Mouse (Mus musculus) left cerebral cortex, postnatal 10 days (tissue): ENCODE data around the gene Doc2a. TPM values are rescaled to one million over a fixed set of nuclear protein-coding genes. Genes with fewer than 3 reads are reported as not detected.

Experiments used
- DNase-seq, 2 experiments: peaks; one replicate each; pipeline ENCODE4 v3.0.0; 2021 to 2022; ENCODE audit warnings: low spot score in 2 of 2, mixed read lengths in 1 of 2; ENCODE audit errors: extremely low spot score in 1 of 2
- intact Hi-C: fragments of 180-260 bp; cut with DNase I; formaldehyde crosslinking; loops from one replicate; pipeline ENCODE4 v1.15.1; 2025
- total RNA-seq, 2 experiments: library from RNA; stranded (reverse); gene quantifications; 2 replicates each; pipeline ENCODE4 v1.2.3; 2021

Gene Doc2a
- total RNA-seq, 2 experiments from 2014 or later, result 74.1 to 80.3 TPM

DNA sequence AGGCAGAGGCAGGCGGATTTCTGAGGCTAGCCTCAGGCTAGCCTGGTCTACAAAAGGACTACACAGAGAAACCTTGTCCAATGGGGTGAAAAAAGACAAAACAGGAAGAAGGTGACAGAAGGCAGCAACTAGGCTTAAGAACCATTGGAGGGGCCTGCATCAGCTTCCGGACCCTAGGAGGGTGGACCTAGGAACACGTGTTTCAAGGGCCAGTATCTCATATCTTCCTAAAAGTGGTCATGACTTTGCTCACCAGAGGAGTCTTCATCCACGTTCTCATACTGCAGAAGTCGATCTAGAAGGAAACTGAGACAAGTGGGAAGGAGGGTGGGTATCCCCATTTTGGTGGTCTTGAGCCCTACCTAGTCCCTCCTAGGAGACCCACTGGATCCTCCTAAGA is 13.8 kb downstream of the Doc2a start:
- no peak for DNase-seq
- intact Hi-C loops, result loop anchor here (2.0 kb wide), 1 partner anchor 38 kb away; no protein-coding TSS in a partner anchor

DNA sequence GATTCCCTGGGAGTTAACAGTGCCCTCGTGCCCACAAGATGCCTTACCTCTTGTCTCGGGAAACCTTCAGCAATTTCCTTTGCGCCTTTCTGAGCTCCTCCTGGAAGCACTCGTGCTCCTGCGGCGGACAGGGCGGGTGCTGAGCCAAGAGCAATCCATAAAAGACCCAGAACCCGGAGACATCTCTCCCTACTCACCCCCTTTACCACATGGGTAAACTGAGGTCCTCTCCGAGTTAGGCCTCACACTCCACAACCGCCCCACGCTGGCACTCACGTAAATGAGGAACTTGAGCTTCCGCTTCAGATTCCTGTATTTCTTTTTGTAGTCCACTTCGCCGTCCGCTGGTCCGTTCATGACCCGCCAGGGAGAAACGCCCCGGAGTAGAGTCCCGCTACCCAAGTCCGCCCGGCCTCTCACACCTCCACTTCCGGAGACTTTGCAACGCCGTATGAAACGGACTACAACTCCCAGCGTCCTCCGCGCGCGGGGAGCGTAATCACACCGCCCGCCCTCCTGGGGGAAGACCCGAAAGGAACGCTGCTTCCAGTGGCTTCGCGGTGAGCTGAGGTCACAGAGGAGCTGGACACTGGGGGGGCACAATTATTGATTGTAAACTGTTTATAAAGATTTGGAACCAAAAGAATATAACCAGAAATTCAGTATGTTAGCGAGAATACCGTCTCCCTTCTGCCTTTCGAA is 14.4 kb downstream of the Doc2a start, which contains the start of gene Hirip3:
Hirip3 (plus strand) TSS at position 544 of the 702 bp plus-strand sequence.
- peak; percentile 93 to 96 for DNase-seq
- intact Hi-C loops, result loop anchor here (2.0 kb wide), 1 partner anchor 39 kb away; no protein-coding TSS in a partner anchor

DNA sequence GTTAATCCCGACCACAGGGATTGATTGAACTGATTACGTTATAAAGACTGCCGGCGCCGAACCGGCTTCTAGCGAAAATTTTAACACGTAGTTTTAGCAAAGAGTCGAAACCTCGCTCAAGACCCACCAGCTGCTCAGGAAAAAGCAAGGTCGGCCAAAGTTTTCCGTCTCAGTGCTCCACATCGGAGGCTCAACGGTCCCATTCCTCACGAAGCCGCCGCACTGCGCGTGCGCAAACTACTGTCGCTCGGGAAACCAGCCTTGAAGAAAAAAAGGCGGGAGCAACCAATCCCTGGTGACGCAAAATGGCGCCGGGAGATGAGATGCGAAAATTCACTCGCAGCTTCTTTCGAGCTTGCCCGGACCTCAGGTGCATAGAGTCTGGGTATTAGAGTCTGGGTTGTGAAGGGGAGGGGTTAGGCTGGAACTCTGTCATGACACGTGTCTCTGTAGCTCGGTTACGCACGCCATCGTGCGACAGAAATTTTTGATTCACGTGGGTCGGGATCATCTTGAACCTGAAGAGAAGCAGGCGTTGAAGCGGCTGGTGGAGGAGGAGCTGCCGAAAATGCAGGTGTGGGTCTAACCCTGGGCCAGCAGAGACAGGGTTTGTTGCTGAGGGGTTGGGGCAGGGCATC is 15.1 kb downstream of the Doc2a start, which contains the start of gene Ino80e:
Ino80e (minus strand) TSS at position 231 of the 638 bp plus-strand sequence.
- intact Hi-C loops, result no loop called here
- peak; percentile 94 to 96 for DNase-seq

DNA sequence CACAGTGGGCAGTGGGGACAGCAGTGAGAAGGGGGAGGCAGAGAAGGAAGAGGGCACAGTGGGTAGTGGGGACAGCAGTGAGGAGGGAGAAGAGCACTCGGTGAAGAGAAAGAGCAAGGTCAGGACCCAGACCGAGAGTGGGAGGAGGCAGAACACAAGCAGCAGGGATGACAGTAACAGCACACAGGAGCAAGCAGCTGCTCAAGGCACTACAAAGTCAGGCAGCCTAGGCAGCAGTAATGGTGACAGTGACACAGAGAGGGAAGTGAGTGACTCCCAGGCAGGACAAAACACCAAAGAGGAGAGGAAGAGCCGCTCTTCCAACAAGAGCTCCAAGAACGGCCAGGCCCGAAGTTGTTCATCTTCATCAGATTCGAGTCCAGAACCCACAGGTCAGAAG is 16.6 kb downstream of the Doc2a start:
- intact Hi-C loops, result no loop called here
- no peak for DNase-seq

DNA sequence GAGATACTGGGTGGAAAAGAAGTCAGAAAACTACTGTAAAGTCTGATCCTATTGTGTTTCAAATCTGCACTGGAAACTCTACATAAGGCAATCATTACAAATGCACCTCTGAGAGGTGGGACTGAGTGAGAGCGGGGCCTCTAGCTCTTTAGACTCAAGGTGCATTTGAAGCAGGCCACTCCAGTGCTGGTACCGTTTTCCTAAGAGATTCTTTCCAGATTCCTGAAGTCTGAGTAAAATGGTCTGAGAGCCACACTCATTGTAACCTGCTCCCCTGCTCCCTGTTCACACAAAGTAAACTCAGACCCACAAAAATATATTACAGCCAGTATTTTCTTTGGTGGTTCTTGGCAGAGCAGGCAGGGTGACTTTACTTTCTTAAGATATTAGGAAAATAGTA is 20.3 kb downstream of the Doc2a start:
- intact Hi-C loops, result no loop called here
- no peak for DNase-seq

DNA sequence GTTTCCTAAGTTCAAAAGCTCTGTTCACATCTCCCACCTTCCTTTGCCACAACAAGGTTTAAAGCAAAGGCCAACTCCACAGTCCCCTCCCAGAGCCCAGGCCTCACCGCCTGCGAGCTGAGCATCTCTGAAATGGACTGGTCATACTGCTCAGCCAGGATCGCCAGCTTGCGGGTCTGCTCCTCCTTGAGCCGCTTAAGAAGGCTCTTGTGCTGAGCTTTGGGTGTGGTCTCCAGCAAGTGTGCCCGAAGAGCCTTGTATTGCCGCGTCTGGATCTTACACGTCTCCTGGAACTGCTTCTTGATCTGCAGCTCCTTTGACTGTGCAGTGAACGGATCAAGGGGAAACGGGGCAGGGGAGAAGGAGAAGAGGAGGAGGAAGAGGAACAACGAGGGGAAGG is 20.8 kb downstream of the Doc2a start:
- DNase-seq, result no peak
- intact Hi-C loops, result no loop called here

DNA sequence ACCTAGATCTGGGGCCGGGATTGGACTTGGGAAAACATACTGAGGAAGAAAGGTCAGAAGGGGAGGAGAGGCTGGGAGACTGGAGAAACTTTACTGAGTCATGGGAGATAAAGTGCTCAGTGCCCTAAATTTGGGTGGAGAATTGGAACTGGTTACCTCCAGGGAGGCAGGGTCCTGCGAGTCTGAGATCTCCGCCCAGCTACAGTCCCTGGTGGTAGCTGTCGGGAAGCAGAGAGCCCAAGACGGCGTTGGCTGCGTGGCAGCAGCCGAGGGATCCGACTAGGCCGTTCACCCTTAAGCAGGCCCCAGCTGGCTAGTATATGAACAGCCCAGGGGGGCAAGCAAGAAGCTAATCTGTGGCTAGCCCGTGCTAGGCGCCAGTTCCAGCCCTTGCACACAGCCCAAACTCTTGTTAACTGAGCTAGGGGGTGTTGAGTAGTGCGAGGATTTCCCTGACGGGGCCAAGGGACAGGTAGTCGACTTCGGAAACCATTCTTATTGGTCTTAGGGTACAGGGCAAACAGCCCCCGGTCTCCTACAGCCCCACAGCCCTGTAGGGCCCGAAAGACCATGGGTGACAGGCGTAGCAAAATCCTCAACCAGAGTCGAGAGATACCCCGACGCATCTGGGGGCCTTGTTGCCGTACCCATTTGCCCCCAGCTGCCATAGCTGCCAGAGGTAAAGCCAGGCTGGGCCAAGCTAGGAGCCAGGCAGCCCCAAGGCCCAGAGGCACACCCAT is 22.7 kb downstream of the Doc2a start:
- no peak for DNase-seq
- intact Hi-C loops, result no loop called here

DNA sequence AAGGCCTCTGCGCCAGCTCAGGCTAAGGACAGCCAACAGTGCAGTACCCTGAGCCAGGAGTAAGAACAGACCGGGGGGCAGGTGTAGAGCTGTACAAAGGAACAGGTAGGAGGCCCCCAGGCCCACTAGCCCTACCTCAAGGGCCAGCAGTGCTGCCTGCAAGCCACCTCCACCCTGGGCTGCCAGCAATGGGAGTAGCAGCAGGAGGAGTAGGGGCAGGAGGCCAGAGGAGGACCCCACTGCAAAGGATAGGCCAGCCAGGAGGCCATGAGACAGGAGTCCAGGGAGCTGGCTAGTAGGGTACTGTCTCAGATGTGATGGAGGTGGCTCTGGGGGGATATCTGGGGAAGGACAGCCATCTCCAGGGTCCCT is 23.3 kb downstream of the Doc2a start:
- intact Hi-C loops, result no loop called here
- DNase-seq, result peak in 1 of 2 experiments; percentile 16

DNA sequence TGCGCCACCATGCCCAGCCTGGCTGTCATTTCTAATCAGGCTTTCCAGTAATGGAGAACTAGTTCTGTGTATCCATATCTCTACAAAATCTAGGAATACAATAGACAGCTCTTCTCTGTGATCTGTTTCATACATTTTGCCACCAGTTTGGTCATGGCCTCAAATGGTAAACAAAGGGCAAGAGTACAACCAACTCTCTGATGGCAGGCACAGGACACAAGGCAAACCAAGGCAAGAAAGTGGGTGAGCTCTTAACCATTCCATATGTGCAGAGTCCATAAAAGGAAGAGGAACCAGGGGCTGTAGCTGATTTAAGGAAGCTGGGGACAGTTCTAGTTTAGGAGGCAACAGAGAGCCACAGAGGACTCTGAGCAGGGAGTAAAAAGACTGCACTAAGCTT is 30.0 kb downstream of the Doc2a start:
- DNase-seq, result no peak
- intact Hi-C loops, result loop anchor here (5.0 kb wide), 1 partner anchor 85 kb away; no protein-coding TSS in a partner anchor

DNA sequence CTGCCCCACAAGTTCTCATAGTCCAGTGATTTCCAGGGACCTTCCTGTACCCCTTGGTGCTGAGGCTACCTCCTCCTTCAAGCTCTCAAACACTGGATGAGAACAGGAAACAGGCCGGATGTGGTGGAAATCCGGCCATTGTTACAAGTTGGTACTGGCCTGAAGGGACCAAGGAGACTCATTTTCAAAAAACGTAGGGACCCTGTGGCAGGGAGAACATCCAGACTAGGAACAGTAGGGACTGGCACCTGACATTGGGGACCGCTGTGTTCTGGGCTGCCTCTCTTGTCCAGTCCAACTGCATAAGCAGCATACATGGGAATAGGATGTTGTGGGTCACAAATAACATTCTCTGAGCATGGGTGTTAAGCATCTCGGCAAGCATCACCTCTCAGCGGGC is 33.8 kb downstream of the Doc2a start:
- intact Hi-C loops, result no loop called here
- no peak for DNase-seq

DNA sequence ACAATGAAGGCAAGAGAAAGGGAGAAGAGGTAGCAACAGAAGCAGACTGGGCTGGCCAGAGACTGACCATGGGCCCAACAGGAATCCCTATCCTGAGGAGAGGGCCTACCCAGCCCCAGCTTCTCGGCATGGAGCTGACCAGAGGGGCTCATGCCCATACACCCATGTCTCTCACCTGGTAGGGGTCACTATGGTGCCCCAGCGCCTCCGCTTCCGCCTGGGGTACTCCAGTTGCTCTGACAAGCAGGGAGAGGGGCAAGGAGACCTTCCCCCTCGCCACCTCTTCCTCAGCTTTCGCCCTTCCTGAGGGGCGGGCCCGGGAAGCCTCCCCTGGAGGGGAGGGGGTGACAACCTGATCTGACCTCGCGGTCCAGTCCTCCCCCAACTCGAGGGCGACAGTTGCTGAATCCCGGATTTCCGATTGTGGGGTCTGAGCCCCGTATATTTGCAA is 36.5 kb downstream of the Doc2a start:
- intact Hi-C loops, result no loop called here

DNA sequence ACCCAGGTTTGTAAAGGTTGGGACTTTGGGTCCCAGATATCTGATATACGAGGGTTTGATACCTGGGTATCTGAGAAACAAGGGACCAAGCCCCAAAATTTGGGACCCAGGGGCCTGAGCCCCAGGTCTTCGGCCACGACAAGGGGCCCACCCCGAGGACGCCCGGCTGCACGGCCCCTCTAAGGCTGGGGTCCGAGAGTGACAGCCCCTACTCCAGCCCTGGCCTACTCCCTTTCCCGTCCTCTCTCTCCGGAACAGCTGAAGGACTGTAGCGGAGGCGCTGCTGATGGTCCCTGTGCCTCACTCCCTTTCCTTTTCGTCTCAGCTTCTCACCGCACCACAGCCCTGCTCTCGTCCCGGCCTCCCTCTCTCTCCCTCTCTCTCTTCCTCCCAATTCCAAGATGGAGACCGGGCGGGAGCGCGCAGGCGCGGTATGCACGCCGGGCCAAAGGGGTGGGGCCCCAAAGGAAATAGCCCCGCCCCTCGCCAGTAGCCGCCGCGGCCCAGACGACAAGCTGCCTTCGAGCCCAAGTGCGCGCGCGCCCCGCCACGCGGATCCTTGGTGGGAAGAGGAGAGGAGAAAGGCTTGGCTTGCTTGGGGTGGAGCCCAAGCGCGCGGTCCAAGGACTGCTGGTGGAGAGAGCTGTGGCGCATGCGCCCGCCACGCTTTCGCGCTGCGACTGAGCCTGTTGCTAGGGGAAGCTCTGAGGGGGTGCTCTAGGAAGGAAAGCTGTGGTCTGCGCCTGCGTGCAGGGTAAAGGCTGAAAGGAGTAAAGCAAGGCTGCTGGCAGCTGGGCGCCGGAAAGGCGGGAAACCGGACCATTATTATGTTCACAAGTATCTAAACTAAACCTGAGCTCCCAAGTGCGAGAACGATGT is 37.3 kb downstream of the Doc2a start, which contains the start of gene Taok2:
Taok2 (minus strand) TSS at position 418 of the 879 bp plus-strand sequence.
- intact Hi-C loops, result no loop called here
- DNase-seq, result peak; percentile 97 to 99

More for the DNA sequence above, 36.5 kb downstream of the Doc2a start:
- no peak for DNase-seq

DNA sequence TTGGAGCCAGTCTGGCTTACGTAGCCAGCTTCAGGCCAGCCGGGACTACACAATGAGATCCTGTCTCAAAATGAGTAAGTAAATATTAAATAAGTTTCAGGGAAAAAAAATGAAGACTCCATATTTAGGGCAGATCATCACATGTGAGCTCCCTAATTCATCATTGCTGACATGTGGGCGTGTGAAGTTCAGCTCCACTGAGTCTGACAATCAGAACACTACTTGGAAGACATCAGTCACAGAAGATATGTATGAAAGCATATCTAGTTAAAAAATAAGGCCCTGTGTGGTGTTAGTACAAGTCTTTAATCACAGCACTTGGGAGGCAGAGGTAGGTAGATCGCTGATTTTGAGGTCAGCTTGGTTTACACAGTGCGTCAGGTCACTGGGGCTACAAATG is 40.1 kb downstream of the Doc2a start:
- no peak for DNase-seq
- intact Hi-C loops, result no loop called here

DNA sequence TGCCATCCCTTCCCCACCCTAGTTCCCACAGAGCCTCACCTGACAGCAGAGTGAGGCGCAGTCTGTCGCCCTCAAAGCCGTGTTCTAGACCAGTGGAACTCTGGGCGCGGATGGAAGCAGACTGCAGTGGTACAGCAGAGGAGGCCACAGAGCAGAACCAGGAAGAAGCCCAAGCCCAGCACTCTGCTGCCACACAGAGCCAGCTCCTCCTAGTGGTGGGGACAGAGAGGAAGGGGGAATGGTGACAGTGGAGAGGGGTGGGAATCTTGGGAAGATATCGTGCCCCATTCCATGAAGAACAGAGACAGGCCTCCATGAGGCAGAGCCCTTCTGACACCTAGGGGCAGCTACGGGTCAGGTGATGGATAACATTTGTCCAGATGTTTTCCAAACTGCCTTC is 41.6 kb downstream of the Doc2a start:
- intact Hi-C loops, result no loop called here
- no peak for DNase-seq

DNA sequence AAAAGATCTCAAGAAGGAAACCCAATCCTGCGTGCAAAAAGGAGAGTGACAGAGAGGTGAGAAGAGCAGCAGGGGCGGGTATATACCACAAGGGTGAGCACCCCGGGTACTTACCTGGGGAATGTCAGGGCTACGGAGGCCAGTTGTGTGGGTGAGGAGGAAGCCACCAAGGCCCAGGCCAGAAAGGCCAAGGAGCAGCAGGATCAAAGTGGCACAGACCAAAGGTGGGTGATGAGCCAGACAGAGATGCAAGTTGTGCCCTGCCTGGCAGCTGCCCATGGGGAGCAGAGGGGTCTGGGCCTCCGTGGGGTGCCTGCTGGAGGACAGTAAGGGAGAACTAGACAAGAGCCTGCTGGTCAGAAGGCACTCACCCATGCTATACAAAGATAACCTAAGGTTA is 49.7 kb downstream of the Doc2a start:
- DNase-seq, result no peak
- intact Hi-C loops, result no loop called here

DNA sequence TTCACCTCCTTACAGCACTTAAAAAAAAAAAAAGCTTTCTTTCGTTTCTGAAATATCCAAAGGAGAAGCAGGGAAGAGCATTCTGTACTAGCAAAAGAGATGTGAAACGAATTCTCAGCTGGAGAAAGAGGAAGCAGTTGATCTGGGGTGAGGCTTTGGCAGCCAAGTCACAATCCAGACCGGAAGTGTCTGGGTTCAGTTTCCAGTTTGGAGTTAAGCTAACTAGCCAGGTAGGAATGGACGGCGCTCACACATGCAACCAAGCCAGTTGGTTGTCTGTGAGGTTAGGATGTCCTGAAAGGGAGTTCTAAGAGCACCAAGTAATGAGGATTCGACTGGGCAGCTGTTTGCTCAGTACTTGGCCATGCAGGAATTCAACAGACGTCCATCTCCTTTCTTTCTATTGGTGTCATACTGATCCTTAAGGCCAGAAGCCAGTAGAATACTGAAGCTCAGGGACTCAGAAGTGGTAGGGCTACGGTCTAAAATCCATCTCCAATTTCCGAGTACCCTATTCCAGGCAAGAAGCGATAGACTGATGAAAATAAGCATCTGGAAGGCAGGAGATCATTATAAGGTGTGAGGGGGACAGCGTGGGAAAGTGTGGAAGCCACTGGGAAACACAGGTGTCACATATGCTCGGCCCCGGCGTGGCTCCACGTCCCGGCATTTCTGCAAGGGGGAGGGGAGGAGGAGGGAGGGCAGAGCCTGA is 50.3 kb downstream of the Doc2a start:
- intact Hi-C loops, result loop anchor here (1.0 kb wide), 1 partner anchor 31 kb away; the partner anchor contains the start of gene Kctd13

DNA sequence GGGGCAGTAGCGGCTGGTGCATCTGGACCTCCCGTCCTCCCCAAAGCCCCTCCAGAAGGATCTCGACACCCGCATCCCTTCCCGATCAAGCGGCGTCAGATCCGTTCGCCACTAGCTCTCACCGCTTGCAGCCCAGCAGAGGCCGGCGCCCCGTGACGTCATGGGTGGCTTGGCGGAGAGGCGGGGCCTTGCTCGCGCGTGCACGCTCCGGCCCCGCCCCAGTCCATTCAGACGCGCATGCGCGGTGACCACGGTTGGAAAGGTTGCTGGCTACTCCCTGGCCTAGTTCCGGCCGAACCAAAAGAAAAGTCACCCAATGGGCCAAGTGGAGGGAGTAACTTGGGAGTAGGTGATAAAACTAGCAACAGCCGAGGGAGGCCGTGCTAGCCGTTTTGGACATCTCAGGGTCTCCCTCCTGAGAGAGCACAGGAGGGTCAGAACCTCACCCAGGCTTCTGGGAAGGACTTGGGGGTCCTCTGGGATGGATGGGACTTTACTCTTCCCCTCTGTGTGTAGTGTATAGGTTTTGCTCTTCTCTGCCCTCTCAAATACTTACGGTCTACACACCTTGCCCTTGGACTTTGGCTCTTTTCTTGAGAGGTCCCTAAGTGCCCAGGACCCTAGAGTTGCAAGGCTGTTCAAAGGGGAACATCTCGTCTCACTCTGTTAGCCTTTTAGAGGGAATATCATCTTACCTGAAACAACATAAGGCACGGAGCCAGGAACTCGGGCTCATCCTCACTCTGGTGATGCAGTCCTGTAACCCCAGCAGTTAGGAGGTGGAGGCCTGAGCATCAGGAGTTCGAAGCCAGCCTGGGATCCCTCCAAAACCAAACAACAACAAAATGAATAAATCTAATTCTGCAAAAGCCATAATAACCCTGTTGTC is 51.1 kb downstream of the Doc2a start:
- intact Hi-C loops, result loop anchor here (1.0 kb wide), 1 partner anchor 30 kb away; the partner anchor contains the start of gene Kctd13
- DNase-seq, result peak; percentile 92 to 98

More for the DNA sequence above, 50.3 kb downstream of the Doc2a start:
- no peak for DNase-seq
